Mouse (Mus musculus) left cerebral cortex, adult 8-10 months (tissue): ENCODE data around the gene Gprc5a. TPM values are rescaled to one million over a fixed set of nuclear protein-coding genes. Genes with fewer than 3 reads are reported as not detected.
A peak's percentile ranks its signal among the peaks of the same experiment; 100 is the strongest.

ENCODE experiments used
- DNase-seq, 2 experiments: peaks; one replicate each; pipeline ENCODE4 v3.0.0; 2022; ENCODE audit warnings: low spot score in 2 of 2
- total RNA-seq, 4 experiments: library from RNA; stranded (reverse); gene quantifications; 2 replicates each; pipeline ENCODE4 v1.2.4; 2022

Gprc5a gene
- total RNA-seq, 4 experiments from 2014 or later = 0.17 to 0.35 (median 0.21) TPM; not detected in 1

- DNase-seq = no peak
Measured at GRCm38 (mm10) chr6:135070347-135070746, 4.9 kb downstream of the Gprc5a start.

- DNase-seq = no peak
Measured at GRCm38 (mm10) chr6:135074405-135074947, 9.0 kb downstream of the Gprc5a start.

- no peak for DNase-seq
Measured at GRCm38 (mm10) chr6:135076202-135076601, 10.8 kb downstream of the Gprc5a start.

- DNase-seq = no peak
Measured at GRCm38 (mm10) chr6:135078420-135078819, 13.0 kb downstream of the Gprc5a start.

GRCm38 (mm10) chr6:135083991-135084502, 18.6 kb downstream of the Gprc5a start:
- DNase-seq = no peak

GRCm38 (mm10) chr6:135085703-135086102, 20.3 kb downstream of the Gprc5a start:
- no peak for DNase-seq

- peak; percentile 33 to 83 for DNase-seq
Measured at GRCm38 (mm10) chr6:135087721-135088451, 22.4 kb downstream of the Gprc5a start.

GRCm38 (mm10) chr6:135089786-135090185, 24.3 kb downstream of the Gprc5a start:
- no peak for DNase-seq

DNA sequence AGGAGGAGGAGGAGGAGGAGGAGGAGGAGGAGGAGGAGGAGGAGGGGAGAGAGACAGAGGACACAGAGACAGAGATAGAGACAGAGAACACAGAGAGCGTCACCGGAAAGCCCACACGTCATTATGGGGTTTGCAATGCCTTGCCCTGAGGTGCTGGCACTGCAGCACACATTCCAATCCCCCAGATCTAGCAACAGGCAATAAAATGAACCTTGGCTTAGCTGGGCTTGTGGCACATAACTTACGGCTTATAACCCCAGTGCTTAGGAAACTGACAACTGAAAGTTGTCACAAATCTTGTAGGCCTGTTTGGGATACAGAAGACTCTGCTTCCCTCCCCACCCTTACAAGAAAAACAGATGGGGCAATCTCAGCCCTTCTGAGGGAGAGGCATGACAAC, 25.2 kb downstream of the Gprc5a start:
- no peak for DNase-seq

DNA sequence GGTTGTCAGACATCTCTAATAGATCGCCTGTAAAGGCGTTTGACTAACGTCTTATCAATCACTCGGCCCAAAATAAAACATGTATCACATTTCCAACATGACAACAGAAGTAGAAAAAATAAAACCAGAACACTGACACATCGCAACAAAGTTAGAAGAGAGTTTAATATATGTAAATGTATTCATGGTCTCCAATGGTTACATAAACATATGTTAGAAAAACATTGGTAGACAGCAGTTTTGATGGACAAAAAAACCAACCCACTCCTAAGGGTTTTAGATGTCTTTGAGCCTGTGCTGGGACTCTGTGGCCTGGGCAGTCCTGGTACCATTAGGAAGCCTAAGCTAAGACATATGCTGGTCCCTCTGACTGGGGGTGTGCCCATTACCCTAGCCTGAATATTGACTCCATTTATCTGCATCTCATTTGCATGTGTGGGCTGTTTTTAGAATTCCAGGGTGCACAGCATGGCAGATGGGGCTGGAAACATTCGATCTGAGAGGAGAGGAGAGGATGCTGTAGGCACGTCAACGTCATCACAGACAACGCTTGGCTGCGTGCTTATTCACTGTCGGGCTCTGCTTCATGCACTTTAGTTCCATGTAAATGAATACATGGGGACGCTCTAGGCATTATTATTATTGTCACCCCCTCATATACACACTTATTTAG, 27.5 kb downstream of the Gprc5a start:
- peak; percentile 15 to 62 for DNase-seq

DNA sequence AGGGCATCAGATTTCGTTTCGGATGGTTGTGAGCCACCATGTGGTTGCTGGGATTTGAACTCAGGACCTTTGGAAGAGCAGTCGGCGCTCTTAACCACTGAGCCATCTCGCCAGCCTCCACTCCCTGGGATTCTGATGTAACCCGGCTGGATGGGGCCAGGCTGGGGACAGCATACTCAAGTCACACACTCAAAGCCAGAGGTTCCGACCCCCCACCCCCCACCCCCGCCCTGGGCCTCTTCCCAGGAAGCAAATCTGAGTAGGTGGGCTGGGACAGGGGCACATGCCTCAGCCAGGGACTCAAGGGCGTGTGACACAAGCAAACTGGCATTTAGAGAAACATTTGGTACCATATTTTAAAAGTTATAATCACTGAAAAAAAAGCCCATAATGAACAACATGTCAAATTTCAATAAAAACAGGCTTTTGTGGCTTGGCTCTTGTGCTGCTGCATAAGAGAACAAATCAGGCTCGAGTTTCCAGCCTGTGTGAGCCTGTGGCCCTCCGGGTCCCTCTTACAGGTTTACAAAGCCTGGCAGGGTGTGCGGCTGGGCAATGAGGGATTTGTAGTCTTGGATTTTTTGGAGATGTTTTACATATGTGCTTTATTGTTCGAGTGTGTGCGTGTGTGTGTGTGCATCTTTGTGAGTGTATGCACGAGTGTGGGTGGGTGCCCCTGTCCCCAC, 35.5 kb downstream of the Gprc5a start:
- DNase-seq = no peak

DNA sequence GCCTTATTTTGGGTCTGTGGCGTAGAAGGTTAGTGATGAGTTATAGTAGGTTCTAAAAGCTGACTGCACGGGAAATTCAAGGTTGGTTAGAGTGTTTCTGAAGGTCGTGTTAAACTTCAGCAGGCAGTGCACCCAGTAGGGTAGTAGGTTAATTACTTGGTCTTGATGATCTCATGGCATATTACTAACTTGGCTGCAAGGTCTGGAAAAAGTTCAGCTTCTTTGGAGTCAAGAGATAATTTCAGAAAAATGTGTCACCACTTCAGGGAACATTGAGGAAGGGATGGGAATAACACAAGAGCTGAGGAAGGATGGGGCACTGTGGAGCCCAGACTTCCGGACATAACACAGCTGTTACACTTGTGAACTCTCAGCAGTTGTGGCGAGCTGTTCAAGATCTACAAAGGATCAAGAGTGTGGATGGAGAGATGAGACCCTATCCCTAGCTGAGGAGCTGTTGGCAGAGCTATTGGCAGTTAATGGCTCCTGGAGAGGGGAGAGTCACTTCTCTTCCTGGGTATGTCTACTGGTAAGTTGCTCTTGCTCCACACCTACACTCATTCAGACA, 37.4 kb downstream of the Gprc5a start:
- DNase-seq = no peak

DNA sequence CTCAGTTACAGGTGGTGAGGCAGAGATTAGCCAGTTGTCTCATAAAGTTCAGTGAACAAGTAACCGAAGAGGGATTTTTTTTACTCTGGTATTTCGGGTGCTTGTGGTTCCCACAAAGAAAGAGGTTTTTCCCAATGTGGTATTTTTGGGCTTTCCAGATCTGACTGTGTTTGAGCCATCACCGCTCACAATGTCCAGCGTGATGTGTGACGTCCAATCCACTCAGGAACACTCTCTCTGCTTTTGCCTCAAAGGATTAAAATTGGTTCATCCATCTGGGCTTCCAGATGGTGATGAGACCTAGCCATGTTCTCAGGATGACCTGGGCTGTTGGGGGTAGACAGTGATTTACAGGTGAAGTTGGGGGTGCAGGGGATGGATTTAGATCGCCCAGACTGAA, 41.6 kb downstream of the Gprc5a start:
- no peak for DNase-seq

GRCm38 (mm10) chr6:135112411-135113113, 47.1 kb downstream of the Gprc5a start:
- no peak for DNase-seq

- DNase-seq = no peak
Measured at GRCm38 (mm10) chr6:135113114-135113436, 47.6 kb downstream of the Gprc5a start.

GRCm38 (mm10) chr6:135116479-135116878, 51.0 kb downstream of the Gprc5a start:
- DNase-seq = no peak

DNA sequence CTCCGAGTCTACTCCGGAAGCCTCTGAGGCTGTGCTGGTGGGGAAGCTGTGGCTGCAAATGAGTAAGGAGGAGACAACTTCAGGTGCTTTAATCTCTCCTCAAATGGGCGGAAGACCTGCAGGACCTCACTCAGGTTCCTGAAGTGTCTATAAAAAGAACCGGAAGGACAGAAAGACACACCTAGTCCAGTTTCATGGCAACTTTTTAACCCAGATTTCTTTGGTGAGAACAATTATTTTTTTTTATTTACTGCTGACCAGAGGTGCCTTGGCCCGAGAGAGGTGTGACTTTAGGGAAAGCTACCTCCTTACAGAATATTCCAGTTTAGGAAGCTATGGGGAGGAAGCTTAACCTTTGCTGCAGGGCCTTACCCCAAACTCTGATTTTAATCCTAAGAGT, 52.7 kb downstream of the Gprc5a start, which contains the start of gene Gprc5d:
Gprc5d (minus strand) TSS at position 101 of the 400 bp plus-strand sequence.
- no peak for DNase-seq

- DNase-seq = no peak
Measured at GRCm38 (mm10) chr6:135124755-135125380, 59.4 kb downstream of the Gprc5a start.

DNA sequence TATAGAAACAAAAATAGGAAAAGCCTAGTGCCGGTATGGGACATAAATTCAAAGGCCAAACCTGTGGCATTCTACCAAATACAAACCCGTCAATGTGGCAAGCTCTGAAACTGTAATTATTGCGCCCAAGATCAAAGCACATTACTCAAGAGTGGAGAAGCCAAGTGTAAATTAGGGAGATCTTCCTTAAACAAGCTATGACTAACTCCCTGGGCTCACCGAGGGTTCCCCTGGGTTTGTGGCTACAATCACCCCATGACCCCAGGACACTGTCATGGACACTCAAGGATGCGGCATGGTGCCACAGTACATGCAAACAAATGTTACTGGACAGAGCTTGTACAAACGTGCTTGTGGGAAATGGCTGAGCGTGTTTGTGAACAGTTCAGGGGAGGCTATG, 67.6 kb downstream of the Gprc5a start:
- DNase-seq = no peak

GRCm38 (mm10) chr6:135133486-135133885, 68.0 kb downstream of the Gprc5a start:
- no peak for DNase-seq
